24 mouse cellular contexts compared by ENCODE assay signal in the genomic region with DNA sequence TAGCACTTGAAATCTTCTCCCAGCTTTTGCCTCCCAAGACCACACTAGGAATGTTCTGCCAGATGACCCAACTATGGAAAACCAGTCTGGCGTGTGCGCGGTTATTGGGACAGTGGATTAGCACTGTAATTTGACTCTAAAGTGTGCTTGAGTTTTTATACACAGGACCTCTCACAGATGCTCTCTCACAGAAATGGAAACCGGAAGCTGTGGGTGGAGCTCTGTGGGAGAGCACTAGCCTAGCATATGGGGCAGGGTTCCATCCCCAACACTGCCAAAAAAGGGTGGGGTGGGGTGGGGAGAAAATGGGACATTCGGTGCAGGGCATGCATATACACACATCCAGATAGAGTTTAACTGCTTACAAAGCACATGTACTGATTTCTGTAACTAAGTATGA.
DNase-seq lines count a peak whose midpoint lies in the region; ATAC-seq and TF ChIP-seq lines count a peak whose summit lies in the region.
"Had no signal": no experiment of that assay in that cellular context is flagged by ENCODE, and none has a peak within 500 bp of the region (broad histone marks: within the 10 kb centered on the region; RNA-seq: fewer than 3 reads in every experiment).

No protein-coding gene starts in this region.

- H3K4me3 ChIP-seq in CH12.LX (replicated peaks in 1 of 3; ENCODE audit: low read depth in 2 of 3, low read length in 2 of 3, poor library complexity in 1 of 3) = no peak overlapping the region
- H3K4me3 ChIP-seq: hindbrain, embryonic 13.5 days; megakaryocyte, embryonic 14.5 days; neural tube, embryonic 12.5 days had no signal

- peak; percentile 33 to 45 for DNase-seq in left cerebral cortex, adult 18-20 months (ENCODE audit: low spot score in 2 of 2)
- DNase-seq in left cerebral cortex, postnatal 10 days (ENCODE audit: extremely low spot score in 1 of 2, low spot score in 2 of 2) = no peak
- DNase-seq in A20 (ENCODE audit: low read depth, low spot score) = peak; percentile 23
- DNase-seq in CH12.LX (ENCODE audit: extremely low read depth) = peak; percentile 11
- DNase-seq in kidney, postnatal 25 days = no peak
- DNase-seq in spleen, postnatal 14 days (ENCODE audit: low spot score in 2 of 2) = no peak
- DNase-seq: adrenal gland, adult 8-10 months; cerebellum, adult 2 months; cerebellum, postnatal 25 days; gastrocnemius, postnatal 25 days; kidney, adult 2 months; left cerebral cortex, postnatal 4 days; midbrain, embryonic 14.5 days; retina, postnatal 1 day; thymus, adult 2 months; thymus, postnatal 4 days had no signal

- no peak for TF ChIP-seq POLR2A in CH12.LX (IDR thresholded peaks at IDR 0.05; ENCODE audit: low read depth, low read length)

- dilution Hi-C loops in CH12.LX (cut with MboI; ENCODE audit: extremely low pct_ligation_motif_present, extremely low pct_unique_long_range_greater_than_20kb, low sequenced_read_pairs) = no loop called here

- peaks cover 6 to 7% of the 10 kb centered on the region in 2 experiments; a peak in 3 of 4 replicates for H3K4me1 ChIP-seq in CH12.LX (ENCODE audit: control insufficient read depth in 1 of 2, insufficient read depth in 2 of 2)
- H3K4me1 ChIP-seq: hindbrain, embryonic 13.5 days; neural tube, embryonic 12.5 days had no signal

- H3K27me3 ChIP-seq in CH12.LX (replicated peaks) = peaks cover 8% of the 10 kb centered on the region
- H3K27me3 ChIP-seq: hindbrain, embryonic 13.5 days; neural tube, embryonic 12.5 days had no signal

- peak; percentile 20; the same call in 1 of the 2 replicates for ATAC-seq in granulocyte monocyte progenitor cell, adult 5-6 weeks (replicated peaks; ENCODE audit: poor library complexity, severe bottlenecking)
- ATAC-seq: forebrain, embryonic 16.5 days; Patski had no signal

- H3K79me2 ChIP-seq in CH12.LX (replicated peaks; ENCODE audit: control insufficient read depth, extremely low read depth, insufficient read depth, poor library complexity, severe bottlenecking) = no peaks in the 10 kb centered on the region

- H3K9me3 ChIP-seq in CH12.LX (replicated peaks; ENCODE audit: low read length) = no peaks in the 10 kb centered on the region
- H3K9me3 ChIP-seq: hindbrain, embryonic 13.5 days; megakaryocyte, embryonic 14.5 days; neural tube, embryonic 12.5 days had no signal

- H3K27ac ChIP-seq in CH12.LX (ENCODE audit: insufficient read depth, low read depth) = no peak overlapping the region
- H3K27ac ChIP-seq: hindbrain, embryonic 13.5 days; kidney, postnatal 0 days; neural tube, embryonic 12.5 days; stomach, postnatal 0 days had no signal

- no peaks in the 10 kb centered on the region for H3K36me3 ChIP-seq in CH12.LX (replicated peaks in 1 of 2; ENCODE audit: control insufficient read depth in 1 of 2, insufficient read depth in 1 of 2, low read length in 1 of 2)
- H3K36me3 ChIP-seq: hindbrain, embryonic 13.5 days; neural tube, embryonic 12.5 days had no signal

- intact Hi-C loops in left cerebral cortex, postnatal 10 days (cut with DNase I) = no loop called here

- no peak for TF ChIP-seq RAD21 in CH12.LX (IDR thresholded peaks at IDR 0.05; ENCODE audit: low read depth, low read length)

- in situ Hi-C loops in CH12.LX (cut with MboI; ENCODE audit: low pct_ligation_motif_present, low pct_unique_long_range_greater_than_20kb, low sequenced_read_pairs) = no loop called here

- H3K9ac ChIP-seq in CH12.LX (ENCODE audit: insufficient read depth, low read depth) = no peak overlapping the region
- H3K9ac ChIP-seq: hindbrain, embryonic 13.5 days; neural tube, embryonic 12.5 days had no signal

- no peak for TF ChIP-seq EP300 in CH12.LX (IDR thresholded peaks at IDR 0.05; ENCODE audit: low read length)

- no peak for TF ChIP-seq CTCF in CH12.LX (conservative IDR thresholded peaks at IDR 0.05 in 1 of 2, IDR thresholded peaks at IDR 0.05 in 1 of 2; ENCODE audit: low read depth in 2 of 2, low read length in 2 of 2)

- H3K4me2 ChIP-seq in CH12.LX (ENCODE audit: insufficient read depth, low read depth, poor library complexity, severe bottlenecking) = no peak overlapping the region
- H3K4me2 ChIP-seq: hindbrain, embryonic 13.5 days; neural tube, embryonic 12.5 days had no signal

TF ChIP-seq in CH12.LX, 34 proteins besides CTCF, POLR2A, EP300 and RAD21:
- TF ChIP-seq PAX5 (IDR thresholded peaks at IDR 0.05; ENCODE audit: low read length) = no peak
- no peak for TF ChIP-seq HCFC1 (IDR thresholded peaks at IDR 0.05; ENCODE audit: low read depth, low read length)
- no peak for TF ChIP-seq MXI1 (IDR thresholded peaks at IDR 0.05; ENCODE audit: low read depth, low read length)
- TF ChIP-seq MAZ (IDR thresholded peaks at IDR 0.05; ENCODE audit: low read depth, low read length) = no peak
- TF ChIP-seq ELF1 (IDR thresholded peaks at IDR 0.05; ENCODE audit: low read depth, low read length) = no peak
- no peak for TF ChIP-seq KAT2A (IDR thresholded peaks at IDR 0.05; ENCODE audit: insufficient replicate concordance, low read length)
- TF ChIP-seq NRF1 (IDR thresholded peaks at IDR 0.05; ENCODE audit: low read depth, low read length) = no peak
- TF ChIP-seq IRF4 (IDR thresholded peaks at IDR 0.05; ENCODE audit: low read depth, low read length) = no peak
- TF ChIP-seq TCF12 (IDR thresholded peaks at IDR 0.05; ENCODE audit: low read depth, low read length) = no peak
- no peak for TF ChIP-seq NELFE (IDR thresholded peaks at IDR 0.05; ENCODE audit: low read depth, low read length)
- TF ChIP-seq TBP (conservative IDR thresholded peaks at IDR 0.05; ENCODE audit: low read depth, low read length) = no peak
- no peak for TF ChIP-seq POLR2AphosphoS2 (IDR thresholded peaks at IDR 0.05; ENCODE audit: low read depth, low read length)
- no peak for TF ChIP-seq ETS1 (conservative IDR thresholded peaks at IDR 0.05; ENCODE audit: low read depth, low read length)
- no peak for TF ChIP-seq ZNF384 (IDR thresholded peaks at IDR 0.05; ENCODE audit: low read depth, low read length)
- TF ChIP-seq MAX (IDR thresholded peaks at IDR 0.05; ENCODE audit: low read length) = no peak
- TF ChIP-seq JUN (IDR thresholded peaks at IDR 0.05; ENCODE audit: insufficient read depth, low read depth, low read length) = no peak
- TF ChIP-seq USF2 (conservative IDR thresholded peaks at IDR 0.05; ENCODE audit: low read depth, low read length) = no peak
- TF ChIP-seq GABPA (IDR thresholded peaks at IDR 0.05; ENCODE audit: insufficient replicate concordance, low read depth, low read length) = no peak

Comparison
In these comparisons a context has a peak if more than half of its experiments do, and no peak if none do; other contexts are left out.
1. DNase-seq: peak in left cerebral cortex, adult 18-20 months (2 of 2), A20 (single experiment) and CH12.LX (single experiment); none in left cerebral cortex, postnatal 10 days (0 of 2), kidney, postnatal 25 days (0 of 2) and spleen, postnatal 14 days (0 of 2).